Mouse (Mus musculus): ENCODE results near the gene Mogs.

- TF ChIP-seq CTCF (IDR thresholded peaks at IDR 0.05; ENCODE audit: borderline replicate concordance, insufficient read depth, low read depth, low read length): no peak
- TF ChIP-seq POLR2A (IDR thresholded peaks at IDR 0.05; ENCODE audit: borderline replicate concordance, insufficient read depth, low read length): no peak
These were observed 27.4 kb upstream of the Mogs start for GRCm38 (mm10) chr6:83087926-83088260.
